Mouse (Mus musculus): ENCODE results near the gene Galnt18.

The Galnt18 gene

GRCm38 (mm10) chr7:111770585-111770984 lies 9.2 kb downstream of the Galnt18 start:
- DNase-seq: no peak

- DNase-seq: no peak
Measured at GRCm38 (mm10) chr7:111766145-111766767, 13.5 kb downstream of the Galnt18 start.

- DNase-seq: no peak
Measured at GRCm38 (mm10) chr7:111762754-111763153, 17.0 kb downstream of the Galnt18 start.

GRCm38 (mm10) chr7:111748571-111749071 lies 31.2 kb downstream of the Galnt18 start:
- no peak for DNase-seq

- DNase-seq: no peak
Measured at GRCm38 (mm10) chr7:111744770-111745169, 35.0 kb downstream of the Galnt18 start.

- no peak for DNase-seq
Measured at GRCm38 (mm10) chr7:111741595-111741994, 38.2 kb downstream of the Galnt18 start.

GRCm38 (mm10) chr7:111740091-111740490 lies 39.7 kb downstream of the Galnt18 start:
- no peak for DNase-seq

GRCm38 (mm10) chr7:111739371-111739765 lies 40.4 kb downstream of the Galnt18 start:
- no peak for DNase-seq

- no peak for DNase-seq
Measured at GRCm38 (mm10) chr7:111738456-111739370, 41.1 kb downstream of the Galnt18 start.

GRCm38 (mm10) chr7:111737426-111737825 lies 42.4 kb downstream of the Galnt18 start:
- no peak for DNase-seq

- no peak for DNase-seq
Measured at GRCm38 (mm10) chr7:111736365-111736764, 43.4 kb downstream of the Galnt18 start.

- no peak for DNase-seq
Measured at GRCm38 (mm10) chr7:111730346-111731269, 49.2 kb downstream of the Galnt18 start.

- DNase-seq: no peak
Measured at GRCm38 (mm10) chr7:111726928-111727327, 52.8 kb downstream of the Galnt18 start.

- no peak for DNase-seq
Measured at GRCm38 (mm10) chr7:111724730-111725129, 55.0 kb downstream of the Galnt18 start.

GRCm38 (mm10) chr7:111724004-111724403 lies 55.8 kb downstream of the Galnt18 start:
- no peak for DNase-seq

GRCm38 (mm10) chr7:111721308-111721698 lies 58.5 kb downstream of the Galnt18 start:
- DNase-seq: no peak

- no peak for DNase-seq
Measured at GRCm38 (mm10) chr7:111720511-111721307, 59.1 kb downstream of the Galnt18 start.

GRCm38 (mm10) chr7:111718900-111719299 lies 60.9 kb downstream of the Galnt18 start:
- DNase-seq: no peak

- DNase-seq: no peak
Measured at GRCm38 (mm10) chr7:111714639-111715360, 65.0 kb downstream of the Galnt18 start.

- DNase-seq: no peak
Measured at GRCm38 (mm10) chr7:111713828-111714600, 65.8 kb downstream of the Galnt18 start.

Measured in B cell, adult 2 months (primary cell).